Mouse (Mus musculus) CH12.LX (cell line): ENCODE data around the gene Ppox. TPM values are rescaled to one million over a fixed set of nuclear protein-coding genes. Genes with fewer than 3 reads are reported as not detected.
A peak's percentile ranks its signal among the peaks of the same experiment; 100 is the strongest.

Source experiments
- DNase-seq: peaks from one replicate; pipeline ENCODE4 v3.0.0-alpha.2; 2013; ENCODE audit errors: extremely low read depth
- H3K27ac ChIP-seq: 2 replicates; pipeline ENCODE4 v1.5.1; 2012; ENCODE audit warnings: low read depth, mild to moderate bottlenecking, control low read depth, moderate library complexity; ENCODE audit not compliant: insufficient read depth
- H3K27me3 ChIP-seq: replicated peaks from 2 replicates; pipeline ENCODE3; 2012; ENCODE audit warnings: inconsistent platforms
- H3K36me3 ChIP-seq, 2 experiments: replicated peaks in 1 of 2; 2 replicates each; pipeline versions ENCODE3 to v1.6.1; 2012; ENCODE audit warnings: inconsistent platforms in 1 of 2, low read length in 1 of 2, mild to moderate bottlenecking in 1 of 2, mixed read lengths in 1 of 2, moderate library complexity in 1 of 2; ENCODE audit not compliant: control insufficient read depth in 1 of 2, insufficient read depth in 1 of 2
- H3K4me1 ChIP-seq, 2 experiments: 2 replicates each; pipeline ENCODE4 v1.6.1; 2012; ENCODE audit warnings: inconsistent platforms in 1 of 2, moderate library complexity in 1 of 2; ENCODE audit not compliant: insufficient read depth in 2 of 2, control insufficient read depth in 1 of 2
- H3K4me2 ChIP-seq: 2 replicates; pipeline ENCODE4 v1.6.1; 2012; ENCODE audit warnings: low read depth, mild to moderate bottlenecking, control low read depth; ENCODE audit not compliant: poor library complexity, insufficient read depth, severe bottlenecking
- H3K4me3 ChIP-seq, 3 experiments: fragments of 150-350 bp in 1 of 3; sonication (generic) in 1 of 3; replicated peaks in 1 of 3; 2 replicates each; pipeline versions ENCODE3 to v1.5.1; 2011 to 2012; ENCODE audit warnings: low read depth in 2 of 3, low read length in 2 of 3, mild to moderate bottlenecking in 2 of 3, moderate library complexity in 2 of 3, control low read depth in 1 of 3, improper control_type of control experiment in 1 of 3, inconsistent platforms in 1 of 3, mixed read lengths in 1 of 3; ENCODE audit not compliant: poor library complexity in 1 of 3
- H3K79me2 ChIP-seq: replicated peaks from 2 replicates; pipeline ENCODE4 v1.6.1; 2012; ENCODE audit warnings: mild to moderate bottlenecking, moderate library complexity; ENCODE audit not compliant: control insufficient read depth, poor library complexity, insufficient read depth, severe bottlenecking; ENCODE audit errors: extremely low read depth
- H3K9ac ChIP-seq: 2 replicates; pipeline ENCODE4 v1.6.1; 2012; ENCODE audit warnings: low read depth, mild to moderate bottlenecking, control low read depth, moderate library complexity; ENCODE audit not compliant: insufficient read depth
- H3K9me3 ChIP-seq: replicated peaks from 2 replicates; pipeline ENCODE3; 2012; ENCODE audit warnings: low read length, inconsistent platforms, mixed read lengths
- CHD2 ChIP-seq: IDR thresholded peaks from 2 replicates; pipeline ENCODE4 v1.6.1; 2011; ENCODE audit warnings: low read length, improper control_type of control experiment
- CTCF ChIP-seq, 2 experiments: IDR thresholded peaks in 1 of 2; conservative IDR thresholded peaks in 1 of 2; 2 replicates each; pipeline ENCODE4 v1.5.1; 2011 to 2012; ENCODE audit warnings: low read depth in 2 of 2, low read length in 2 of 2, improper control_type of control experiment in 1 of 2, inconsistent platforms in 1 of 2, mild to moderate bottlenecking in 1 of 2, moderate library complexity in 1 of 2
- ELF1 ChIP-seq: IDR thresholded peaks from 2 replicates; pipeline ENCODE4 v1.6.1; 2014; ENCODE audit warnings: low read depth, mild to moderate bottlenecking, inconsistent platforms, low read length, improper control_type of control experiment
- EP300 ChIP-seq: IDR thresholded peaks from 2 replicates; pipeline ENCODE4 v1.6.1; 2011; ENCODE audit warnings: low read length, improper control_type of control experiment
- GABPA ChIP-seq: IDR thresholded peaks from 2 replicates; pipeline ENCODE4 v1.6.1; 2012; ENCODE audit warnings: low read depth, low read length, improper control_type of control experiment, inconsistent platforms; ENCODE audit not compliant: insufficient replicate concordance
- IRF4 ChIP-seq: IDR thresholded peaks from 2 replicates; pipeline ENCODE4 v1.6.1; 2014; ENCODE audit warnings: low read depth, mild to moderate bottlenecking, inconsistent platforms, low read length, improper control_type of control experiment
- JUND ChIP-seq: conservative IDR thresholded peaks from 2 replicates; pipeline ENCODE4 v1.6.1; 2011; ENCODE audit warnings: low read depth, low read length, improper control_type of control experiment
- MAX ChIP-seq: IDR thresholded peaks from 2 replicates; pipeline ENCODE4 v1.6.1; 2011; ENCODE audit warnings: low read length, improper control_type of control experiment
- MAZ ChIP-seq: IDR thresholded peaks from 2 replicates; pipeline ENCODE4 v1.6.1; 2012; ENCODE audit warnings: low read depth, mild to moderate bottlenecking, inconsistent platforms, low read length, improper control_type of control experiment, moderate library complexity
- PAX5 ChIP-seq: IDR thresholded peaks from 2 replicates; pipeline ENCODE4 v1.6.1; 2012; ENCODE audit warnings: low read length, inconsistent platforms, mixed read lengths
- POLR2A ChIP-seq: IDR thresholded peaks from 2 replicates; pipeline ENCODE4 v1.6.1; 2011; ENCODE audit warnings: low read depth, mild to moderate bottlenecking, improper control_type of control experiment, low read length
- POLR2AphosphoS2 ChIP-seq: IDR thresholded peaks from 2 replicates; pipeline ENCODE4 v1.6.1; 2011; ENCODE audit warnings: low read depth, low read length, improper control_type of control experiment
- RAD21 ChIP-seq: IDR thresholded peaks from 2 replicates; pipeline ENCODE4 v1.6.1; 2011; ENCODE audit warnings: low read depth, mild to moderate bottlenecking, low read length, improper control_type of control experiment, moderate library complexity
- RCOR1 ChIP-seq: conservative IDR thresholded peaks from 2 replicates; pipeline ENCODE4 v1.6.1; 2012; ENCODE audit warnings: low read depth, mild to moderate bottlenecking, inconsistent platforms, low read length, improper control_type of control experiment
- SIN3A ChIP-seq: IDR thresholded peaks from 2 replicates; pipeline ENCODE4 v1.6.1; 2012; ENCODE audit warnings: low read length, improper control_type of control experiment, inconsistent platforms
- SMC3 ChIP-seq: IDR thresholded peaks from 2 replicates; pipeline ENCODE4 v1.6.1; 2011; ENCODE audit warnings: low read depth, low read length, improper control_type of control experiment
- UBTF ChIP-seq: IDR thresholded peaks from 2 replicates; pipeline ENCODE4 v1.6.1; 2012; ENCODE audit warnings: low read depth, mild to moderate bottlenecking, inconsistent platforms, low read length, improper control_type of control experiment, moderate library complexity
- USF1 ChIP-seq: IDR thresholded peaks from 2 replicates; pipeline ENCODE4 v1.6.1; 2014; ENCODE audit warnings: low read depth, mild to moderate bottlenecking, inconsistent platforms, low read length, improper control_type of control experiment
- ZKSCAN1 ChIP-seq: IDR thresholded peaks from 2 replicates; pipeline ENCODE4 v1.6.1; 2012; ENCODE audit warnings: low read depth, inconsistent platforms, low read length, improper control_type of control experiment, borderline replicate concordance
- ZMIZ1 ChIP-seq: IDR thresholded peaks from 2 replicates; pipeline ENCODE4 v1.6.1; 2012; ENCODE audit warnings: low read depth, mild to moderate bottlenecking, inconsistent platforms, low read length, improper control_type of control experiment
- dilution Hi-C: fragments of 300-500 bp; cut with MboI; formaldehyde crosslinking; loops from 2 replicates; pipeline ENCODE4 v1.14.3; 2020; ENCODE audit warnings: low sequenced_read_pairs; ENCODE audit not compliant: extremely low pct_unique_long_range_greater_than_20kb, extremely low pct_ligation_motif_present
- in situ Hi-C: fragments of 300-500 bp; cut with MboI; formaldehyde crosslinking; loops from 3 replicates; pipeline ENCODE4 v1.14.3; 2019; ENCODE audit warnings: low sequenced_read_pairs, low pct_ligation_motif_present, low pct_unique_long_range_greater_than_20kb, mixed read lengths
- polyA plus RNA-seq: library from polyadenylated mRNA; unstranded; fragments of >175 nt; gene quantifications from 2 replicates; pipeline ENCODE4 v1.2.1, GENCODE M21; 2012; ENCODE audit warnings: low read depth; ENCODE audit not compliant: insufficient read length
- total RNA-seq, 2 experiments: library from RNA; depleted of rRNA; stranded (reverse); fragments of 300-350 nt in 1 of 2; fragments of >200 nt in 1 of 2; gene quantifications; 2 replicates each; pipeline ENCODE4 v1.2.3; 2012 to 2014

Gene Ppox
- total and polyA plus RNA-seq, 3 experiments = 10.5 to 15.1 (median 13.6) TPM

DNA sequence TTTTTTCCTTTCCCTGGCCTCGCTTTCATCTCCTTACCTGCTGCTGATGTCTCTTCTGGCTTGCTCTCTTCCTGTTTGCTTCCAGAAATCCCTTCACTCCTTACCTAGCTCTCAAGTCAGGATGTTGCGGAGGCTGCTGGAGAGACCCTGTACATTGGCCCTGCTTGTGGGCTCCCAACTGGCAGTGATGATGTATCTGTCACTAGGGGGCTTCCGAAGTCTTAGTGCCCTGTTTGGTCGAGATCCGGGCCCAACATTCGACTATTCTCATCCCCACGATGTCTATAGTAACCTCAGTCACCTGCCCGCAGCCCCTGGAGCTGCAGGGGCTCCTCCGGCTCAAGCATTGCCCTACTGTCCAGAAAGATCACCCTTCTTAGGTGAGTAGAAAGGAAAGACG, 9.4 kb downstream of the Ppox start:
- in situ Hi-C loops = no loop called here
- TF ChIP-seq SMC3 (no peak), SIN3A (no peak), CHD2 (no peak)
- no peak overlapping the region for H3K4me3 ChIP-seq
- no peak overlapping the region for H3K4me2 ChIP-seq
- peaks cover 39 to 50% of the 10 kb centered on the region in 2 experiments for H3K36me3 ChIP-seq
- no peak overlapping the region for H3K27ac ChIP-seq
- peaks cover 0 to 26% of the 10 kb centered on the region in 2 experiments; a peak in 2 of 4 replicates for H3K4me1 ChIP-seq
- DNase-seq = no peak
- no peaks in the 10 kb centered on the region for H3K27me3 ChIP-seq
- no peaks in the 10 kb centered on the region for H3K9me3 ChIP-seq
- H3K79me2 ChIP-seq = no peaks in the 10 kb centered on the region
- H3K9ac ChIP-seq = no peak overlapping the region
- dilution Hi-C loops = no loop called here

DNA sequence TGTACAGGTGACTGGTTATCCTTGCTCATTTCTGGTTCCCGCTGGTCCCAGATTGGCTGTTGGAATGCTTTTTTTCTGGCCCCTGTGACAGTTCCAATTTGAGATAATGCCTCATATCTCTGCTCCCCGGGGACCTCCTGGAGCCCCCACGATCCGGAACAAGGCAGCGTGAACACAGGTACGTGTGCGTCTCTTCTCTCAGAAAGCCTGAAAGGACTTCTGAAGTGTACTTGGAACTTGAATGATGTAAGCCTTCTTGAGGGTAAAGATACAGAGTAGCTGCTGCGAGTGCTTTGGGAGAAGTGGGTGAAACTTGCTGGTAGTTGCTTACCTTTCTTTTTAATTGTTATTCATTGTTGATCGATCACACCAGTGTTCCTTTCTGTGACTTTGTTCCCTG, 9.8 kb downstream of the Ppox start:
- no peaks in the 10 kb centered on the region for H3K9me3 ChIP-seq
- DNase-seq = no peak
- H3K36me3 ChIP-seq = peaks cover 36 to 45% of the 10 kb centered on the region in 2 experiments
- dilution Hi-C loops (no loop called here), in situ Hi-C loops (no loop called here)
- no peaks in the 10 kb centered on the region for H3K27me3 ChIP-seq
- no peaks in the 10 kb centered on the region for H3K79me2 ChIP-seq
- H3K27ac ChIP-seq = no peak overlapping the region
- H3K4me1 ChIP-seq = peaks cover 0 to 26% of the 10 kb centered on the region in 2 experiments; a peak in 2 of 4 replicates
- no peak overlapping the region for H3K9ac ChIP-seq
- TF ChIP-seq CHD2 (no peak), USF1 (no peak), POLR2AphosphoS2 (no peak), GABPA (no peak), MAZ (no peak), CTCF (conservative IDR thresholded peaks at IDR 0.05 in 1 of 2, IDR thresholded peaks at IDR 0.05 in 1 of 2; ENCODE audit: low read depth in 2 of 2, low read length in 2 of 2) (no peak)
- peak overlapping the region; percentile 86 for H3K4me2 ChIP-seq
- H3K4me3 ChIP-seq = peak overlapping the region; percentile 83 to 93 (median 93)

DNA sequence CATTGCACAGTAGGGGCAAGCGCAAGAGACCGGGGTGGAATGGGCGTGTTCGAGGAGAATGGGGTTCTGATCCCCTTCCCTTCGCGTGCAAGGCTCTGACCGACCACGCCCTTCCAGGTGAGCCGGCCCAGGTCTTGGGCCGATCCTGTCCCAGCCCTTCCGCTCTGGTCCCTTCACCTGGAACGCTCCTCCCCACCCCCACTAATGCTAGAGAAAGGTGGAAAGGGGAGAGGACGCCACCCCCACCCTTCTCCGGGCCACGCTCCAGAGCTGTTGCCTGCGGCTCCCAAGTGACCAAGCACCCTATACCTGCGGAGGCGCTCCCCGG, 10.4 kb downstream of the Ppox start:
- Histone ChIP-seq H3K27me3 (no peaks in the 10 kb centered on the region), H3K4me2 (peak overlapping the region; percentile 86), H3K4me1 (peaks cover 0 to 26% of the 10 kb centered on the region in 2 experiments; a peak in 2 of 4 replicates), H3K9me3 (no peaks in the 10 kb centered on the region), H3K36me3 (peaks cover 29 to 39% of the 10 kb centered on the region in 2 experiments), H3K9ac (peak overlapping the region; percentile 50), H3K27ac (no peak overlapping the region), H3K79me2 (no peaks in the 10 kb centered on the region), H3K4me3 (peak overlapping the region; percentile 83 to 93 (median 93))
- dilution Hi-C loops = no loop called here
- DNase-seq = no peak
- TF ChIP-seq PAX5 (no peak), EP300 (no peak), UBTF (no peak), POLR2A (no peak), JUND (no peak), ZKSCAN1 (no peak), RCOR1 (no peak), USF1 (no peak), MAX (no peak), ZMIZ1 (no peak), SMC3 (no peak), RAD21 (no peak), ELF1 (no peak), IRF4 (no peak), MAZ (no peak), CHD2 (no peak)
- in situ Hi-C loops = no loop called here
